In genomic region chr19:6464306-6465071, GRCm38 (mm10) we compare ENCODE assay signal across 8 mouse cellular contexts. TPM values are rescaled to one million over a fixed set of nuclear protein-coding genes. Genes with fewer than 3 reads are reported as not detected.
A peak's percentile ranks its signal among the peaks of the same experiment; 100 is the strongest.
DNase-seq lines count a peak whose midpoint lies in the region; ATAC-seq and TF ChIP-seq lines count a peak whose summit lies in the region.

No protein-coding gene starts in this region.

- TF ChIP-seq POLR2A in cerebellum, adult 2 months (IDR thresholded peaks at IDR 0.05; ENCODE audit: borderline replicate concordance, insufficient read depth, low read length), result no peak
- TF ChIP-seq POLR2A in thymus, adult 2 months (IDR thresholded peaks at IDR 0.05; ENCODE audit: control insufficient read depth, extremely low read depth, insufficient read depth, low read length, poor library complexity), result no peak

- no peak overlapping the region for H3K9ac ChIP-seq in intestine, embryonic 14.5 days (ENCODE audit: low read length)
- H3K9ac ChIP-seq in intestine, embryonic 15.5 days, result no peak overlapping the region
- H3K9ac ChIP-seq in hindbrain, postnatal 0 days (replicated peaks; ENCODE audit: low read length), result 0 out of 2 replicates have a peak overlapping the region, but pooled peaks have one; percentile 22
- 0 out of 2 replicates have a peak overlapping the region, but pooled peaks have one; percentile 19 for H3K9ac ChIP-seq in neural tube, embryonic 12.5 days

- no peak for TF ChIP-seq CTCF in cerebellum, adult 2 months (IDR thresholded peaks at IDR 0.05; ENCODE audit: borderline replicate concordance, insufficient read depth, low read depth, low read length)
- peak; percentile 44 for TF ChIP-seq CTCF in hindbrain, postnatal 0 days (IDR thresholded peaks at IDR 0.05; ENCODE audit: low read depth)
- no peak for TF ChIP-seq CTCF in thymus, adult 2 months (IDR thresholded peaks at IDR 0.05; ENCODE audit: borderline replicate concordance, control insufficient read depth, extremely low read depth, insufficient read depth, low read length, poor library complexity)

- H3K27me3 ChIP-seq in intestine, embryonic 14.5 days (replicated peaks; ENCODE audit: control insufficient read depth, insufficient read depth, low read length), result no peaks in the 10 kb centered on the region
- no peaks in the 10 kb centered on the region for H3K27me3 ChIP-seq in intestine, embryonic 15.5 days (replicated peaks)
- H3K27me3 ChIP-seq in cerebellum, adult 2 months (ENCODE audit: control insufficient read depth, insufficient read depth, low read length), result no peaks in the 10 kb centered on the region
- no peaks in the 10 kb centered on the region for H3K27me3 ChIP-seq in hindbrain, postnatal 0 days (ENCODE audit: insufficient read depth, low read length)
- no peaks in the 10 kb centered on the region for H3K27me3 ChIP-seq in neural tube, embryonic 12.5 days (replicated peaks)
- H3K27me3 ChIP-seq in thymus, adult 2 months (ENCODE audit: control insufficient read depth, insufficient read depth, low read length), result no peaks in the 10 kb centered on the region

- 50% methylated on average over 10 of the region's 10 CpGs for WGBS in intestine, embryonic 14.5 days
- WGBS in intestine, embryonic 15.5 days, result 48% methylated on average over 10 of the region's 10 CpGs
- WGBS in cerebellum, adult 2 months, result 35% methylated on average over 10 of the region's 10 CpGs
- 24% methylated on average over 10 of the region's 10 CpGs for WGBS in hindbrain, postnatal 0 days
- 47% methylated on average over 10 of the region's 10 CpGs for WGBS in neural tube, embryonic 12.5 days
- WGBS in thymus, adult 2 months, result 84% methylated on average over 10 of the region's 10 CpGs

- H3K27ac ChIP-seq in intestine, embryonic 14.5 days (ENCODE audit: low read depth), result no peak overlapping the region
- H3K27ac ChIP-seq in intestine, embryonic 15.5 days, result no peak overlapping the region
- H3K27ac ChIP-seq in cerebellum, adult 2 months (ENCODE audit: insufficient read depth, low read length), result peak overlapping the region; percentile 34; the same call in 1 of the 2 replicates
- H3K27ac ChIP-seq in hindbrain, postnatal 0 days, result peak overlapping the region; percentile 77
- H3K27ac ChIP-seq in neural tube, embryonic 12.5 days, result no peak overlapping the region
- no peak overlapping the region for H3K27ac ChIP-seq in thymus, adult 2 months (ENCODE audit: control insufficient read depth, insufficient read depth, low read length)

- peak; percentile 57 for DNase-seq in intestine, embryonic 14.5 days (ENCODE audit: low spot score)
- peak; percentile 60 to 72 for DNase-seq in cerebellum, adult 2 months
- DNase-seq in hindbrain, postnatal 0 days (ENCODE audit: low spot score), result peak; percentile 64
- no peak for DNase-seq in thymus, adult 2 months
- no peak for DNase-seq in liver
- DNase-seq in testis, postnatal 10 days (ENCODE audit: low spot score), result no peak

- ATAC-seq in intestine, embryonic 14.5 days (replicated peaks; ENCODE audit: low FRiP score, low TSS enrichment, low read depth), result no peak
- ATAC-seq in intestine, embryonic 15.5 days, result no peak
- peak; percentile 77 for ATAC-seq in hindbrain, postnatal 0 days
- ATAC-seq in neural tube, embryonic 12.5 days (ENCODE audit: low FRiP score, low read depth), result peak; percentile 48; the same call in 1 of the 2 replicates

- H3K4me3 ChIP-seq in intestine, embryonic 14.5 days (ENCODE audit: low read depth, low read length), result no peak overlapping the region
- no peak overlapping the region for H3K4me3 ChIP-seq in intestine, embryonic 15.5 days (replicated peaks)
- H3K4me3 ChIP-seq in cerebellum, adult 2 months (replicated peaks; ENCODE audit: insufficient read depth, low read depth, low read length), result no peak overlapping the region
- no peak overlapping the region for H3K4me3 ChIP-seq in hindbrain, postnatal 0 days (ENCODE audit: low read length)
- H3K4me3 ChIP-seq in neural tube, embryonic 12.5 days, result no peak overlapping the region
- H3K4me3 ChIP-seq in thymus, adult 2 months (ENCODE audit: control insufficient read depth, insufficient read depth, low read length), result no peak overlapping the region

- H3K4me2 ChIP-seq in intestine, embryonic 14.5 days (ENCODE audit: low read length), result no peak overlapping the region
- H3K4me2 ChIP-seq in intestine, embryonic 15.5 days (replicated peaks), result no peak overlapping the region
- no peak overlapping the region for H3K4me2 ChIP-seq in hindbrain, postnatal 0 days (ENCODE audit: low read depth, low read length)
- H3K4me2 ChIP-seq in neural tube, embryonic 12.5 days (replicated peaks), result no peak overlapping the region

- H3K36me3 ChIP-seq in intestine, embryonic 14.5 days (ENCODE audit: control insufficient read depth, insufficient read depth, low read length), result no peaks in the 10 kb centered on the region
- no peaks in the 10 kb centered on the region for H3K36me3 ChIP-seq in intestine, embryonic 15.5 days
- H3K36me3 ChIP-seq in hindbrain, postnatal 0 days (ENCODE audit: insufficient read depth, low read length), result peaks cover 7% of the 10 kb centered on the region; the same call in 1 of the 2 replicates
- H3K36me3 ChIP-seq in neural tube, embryonic 12.5 days, result no peaks in the 10 kb centered on the region
- H3K36me3 ChIP-seq in thymus, adult 2 months (ENCODE audit: control insufficient read depth, insufficient read depth, low read length), result no peaks in the 10 kb centered on the region

- H3K9me3 ChIP-seq in intestine, embryonic 14.5 days (ENCODE audit: control insufficient read depth, low read length), result peaks cover 3% of the 10 kb centered on the region; the same call in 1 of the 2 replicates
- H3K9me3 ChIP-seq in intestine, embryonic 15.5 days, result no peaks in the 10 kb centered on the region
- no peaks in the 10 kb centered on the region for H3K9me3 ChIP-seq in hindbrain, postnatal 0 days (ENCODE audit: low read length)
- H3K9me3 ChIP-seq in neural tube, embryonic 12.5 days, result no peaks in the 10 kb centered on the region

- no peaks in the 10 kb centered on the region for H3K4me1 ChIP-seq in intestine, embryonic 14.5 days (replicated peaks; ENCODE audit: control insufficient read depth, insufficient read depth, low read length)
- H3K4me1 ChIP-seq in intestine, embryonic 15.5 days (replicated peaks), result peaks cover 10% of the 10 kb centered on the region; the same call in 1 of the 2 replicates
- peaks cover 22% of the 10 kb centered on the region for H3K4me1 ChIP-seq in cerebellum, adult 2 months (ENCODE audit: control insufficient read depth, insufficient read depth, low read length)
- H3K4me1 ChIP-seq in hindbrain, postnatal 0 days (ENCODE audit: insufficient read depth, low read length), result peaks cover 23% of the 10 kb centered on the region
- H3K4me1 ChIP-seq in neural tube, embryonic 12.5 days, result peaks cover 18% of the 10 kb centered on the region
- no peaks in the 10 kb centered on the region for H3K4me1 ChIP-seq in thymus, adult 2 months (replicated peaks; ENCODE audit: control insufficient read depth, insufficient read depth, low read length)

RNA-seq across cellular contexts. Expression of gene Nrxn2, which starts 46.0 kb away (rescaled TPM):
- 1.9 and 2.1 TPM in 2 replicates for polyA plus RNA-seq in intestine, embryonic 14.5 days (2014; fragmentation: Nextera tagmentation; extraction: Ambion mirVana)
- polyA plus RNA-seq in intestine, embryonic 15.5 days (2015; fragmentation: Nextera tagmentation; extraction: Ambion mirVana), result 1.1 and 2.0 TPM in 2 replicates
- 420 and 504 TPM in 2 replicates for polyA plus RNA-seq in cerebellum, adult 2 months (2012; rRNA removed)
- 355 and 426 TPM in 2 replicates for total RNA-seq in hindbrain, postnatal 0 days (2014; rRNA removed)
- 54.4 and 60.4 TPM in 2 replicates for polyA plus RNA-seq in hindbrain, postnatal 0 days (2015; fragmentation: Nextera tagmentation; extraction: Ambion mirVana)
- 31.2 and 32.9 TPM in 2 replicates for polyA plus RNA-seq in neural tube, embryonic 12.5 days (2016; fragmentation: Nextera tagmentation; extraction: Ambion mirVana)
- polyA plus RNA-seq in thymus, adult 2 months (2012; rRNA removed), result 1.2 and 1.5 TPM in 2 replicates

Comparison
In these comparisons a context has a peak if more than half of its experiments do, and no peak if none do; other contexts are left out.
1. ATAC-seq: peak in hindbrain, postnatal 0 days (single experiment) and neural tube, embryonic 12.5 days (single experiment); none in intestine, embryonic 14.5 days (single experiment) and intestine, embryonic 15.5 days (single experiment).
2. DNase-seq: peak in intestine, embryonic 14.5 days (single experiment), cerebellum, adult 2 months (2 of 2) and hindbrain, postnatal 0 days (single experiment); none in thymus, adult 2 months (single experiment), liver (single experiment) and testis, postnatal 10 days (single experiment).
3. H3K27ac ChIP-seq: peak in cerebellum, adult 2 months (single experiment) and hindbrain, postnatal 0 days (single experiment); none in intestine, embryonic 14.5 days (single experiment), intestine, embryonic 15.5 days (single experiment), neural tube, embryonic 12.5 days (single experiment) and thymus, adult 2 months (single experiment).
4. H3K9ac ChIP-seq: peak in hindbrain, postnatal 0 days (single experiment) and neural tube, embryonic 12.5 days (single experiment); none in intestine, embryonic 14.5 days (single experiment) and intestine, embryonic 15.5 days (single experiment).
5. RNA of gene Nrxn2, which starts 46.0 kb away (polyA plus RNA-seq): 420 to 504 TPM in cerebellum, adult 2 months, 54.4 to 60.4 TPM in hindbrain, postnatal 0 days and 31.2 to 32.9 TPM in neural tube, embryonic 12.5 days; 1.9 to 2.1 TPM in intestine, embryonic 14.5 days, 1.2 to 1.5 TPM in thymus, adult 2 months and 1.1 to 2.0 TPM in intestine, embryonic 15.5 days; every median in the first group is over 10 times any median in the second.